Mouse (Mus musculus): Measurements from ENCODE around the gene Espnl.

- TF ChIP-seq POLR2A (IDR thresholded peaks at IDR 0.05; ENCODE audit: low read depth, low read length): no peak
- no peak for TF ChIP-seq CTCF (IDR thresholded peaks at IDR 0.05; ENCODE audit: extremely low read depth, insufficient read depth, insufficient read length, insufficient replicate concordance)
Measured at GRCm38 (mm10) chr1:91356105-91356504, 34.2 kb downstream of the Espnl start.
